Mouse (Mus musculus): Measurements from ENCODE around the gene Stxbp5. TPM values are rescaled to one million over a fixed set of nuclear protein-coding genes. Genes with fewer than 3 reads are reported as not detected.

Stxbp5 gene
- polyA plus RNA-seq, 1 experiment = 10.6 TPM

- TF ChIP-seq GATA1 (IDR thresholded peaks at IDR 0.05; ENCODE audit: low read length) = no peak
Measured at GRCm38 (mm10) chr10:9803126-9803525, 97.8 kb downstream of the Stxbp5 start.

GRCm38 (mm10) chr10:9801571-9801970 lies 99.3 kb downstream of the Stxbp5 start:
- TF ChIP-seq GATA1 (IDR thresholded peaks at IDR 0.05; ENCODE audit: low read length) = no peak

- TF ChIP-seq GATA1 (IDR thresholded peaks at IDR 0.05; ENCODE audit: low read length) = no peak
Measured at GRCm38 (mm10) chr10:9799085-9799484, 101.8 kb downstream of the Stxbp5 start.

- no peak for TF ChIP-seq GATA1 (IDR thresholded peaks at IDR 0.05; ENCODE audit: low read length)
Measured at GRCm38 (mm10) chr10:9796429-9796828, 104.5 kb downstream of the Stxbp5 start.

- TF ChIP-seq GATA1 (IDR thresholded peaks at IDR 0.05; ENCODE audit: low read length) = no peak
Measured at GRCm38 (mm10) chr10:9794429-9794828, 106.5 kb downstream of the Stxbp5 start.

GRCm38 (mm10) chr10:9790947-9791346 lies 109.9 kb downstream of the Stxbp5 start:
- TF ChIP-seq GATA1 (IDR thresholded peaks at IDR 0.05; ENCODE audit: low read length) = no peak

GRCm38 (mm10) chr10:9786461-9786860 lies 114.4 kb downstream of the Stxbp5 start:
- no peak for TF ChIP-seq GATA1 (IDR thresholded peaks at IDR 0.05; ENCODE audit: low read length)

- TF ChIP-seq GATA1 (IDR thresholded peaks at IDR 0.05; ENCODE audit: low read length) = no peak
Measured at GRCm38 (mm10) chr10:9785651-9786050, 115.2 kb downstream of the Stxbp5 start.

- no peak for TF ChIP-seq GATA1 (IDR thresholded peaks at IDR 0.05; ENCODE audit: low read length)
Measured at GRCm38 (mm10) chr10:9779864-9780263, 121.0 kb downstream of the Stxbp5 start.

- TF ChIP-seq GATA1 (IDR thresholded peaks at IDR 0.05; ENCODE audit: low read length) = no peak
Measured at GRCm38 (mm10) chr10:9770261-9770660, 130.6 kb downstream of the Stxbp5 start.

- TF ChIP-seq GATA1 (IDR thresholded peaks at IDR 0.05; ENCODE audit: low read length) = no peak
Measured at GRCm38 (mm10) chr10:9763831-9764230, 137.0 kb downstream of the Stxbp5 start.

GRCm38 (mm10) chr10:9760264-9760663 lies 140.6 kb downstream of the Stxbp5 start:
- no peak for TF ChIP-seq GATA1 (IDR thresholded peaks at IDR 0.05; ENCODE audit: low read length)

GRCm38 (mm10) chr10:9756546-9756945 lies 144.3 kb downstream of the Stxbp5 start:
- no peak for TF ChIP-seq GATA1 (IDR thresholded peaks at IDR 0.05; ENCODE audit: low read length)

- no peak for TF ChIP-seq GATA1 (IDR thresholded peaks at IDR 0.05; ENCODE audit: low read length)
Measured at GRCm38 (mm10) chr10:9754893-9755541, 145.9 kb downstream of the Stxbp5 start.

- no peak for TF ChIP-seq GATA1 (IDR thresholded peaks at IDR 0.05; ENCODE audit: low read length)
Measured at GRCm38 (mm10) chr10:9733861-9734260, 167.0 kb downstream of the Stxbp5 start.

- TF ChIP-seq GATA1 (IDR thresholded peaks at IDR 0.05; ENCODE audit: low read length) = no peak
Measured at GRCm38 (mm10) chr10:9732065-9732749, 168.7 kb downstream of the Stxbp5 start.
